Mouse (Mus musculus): ENCODE measurements around the gene Afg1l.

DNA sequence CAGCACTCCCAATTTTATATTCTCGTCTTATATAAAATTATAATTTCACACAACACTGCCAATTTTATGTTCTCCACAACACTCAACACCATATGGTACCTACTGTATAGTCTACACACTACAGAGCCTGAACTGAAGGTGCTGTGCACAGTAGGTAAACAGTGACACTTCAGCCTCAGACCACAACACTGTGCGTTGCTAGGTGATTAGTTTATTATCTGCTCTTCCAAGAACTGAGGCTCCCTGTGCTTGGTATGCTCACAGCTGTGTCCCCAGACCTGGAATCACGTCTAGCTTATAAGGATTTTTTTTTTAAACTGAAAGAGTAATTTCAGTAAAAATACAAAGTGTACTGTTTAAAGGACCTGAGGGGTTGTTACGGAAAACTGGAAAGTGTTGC is 2.4 kb upstream of the Afg1l start:
- TF ChIP-seq CTCF (conservative IDR thresholded peaks at IDR 0.05; ENCODE audit: insufficient read depth, insufficient read length, low read depth, low read length): no peak
- TF ChIP-seq POLR2A (IDR thresholded peaks at IDR 0.05; ENCODE audit: low read depth, low read length): no peak

Measured in kidney, adult 2 months (tissue).